Mouse (Mus musculus) kidney, postnatal 14 days (tissue): ENCODE data around the gene Disc1.

Experiments used
- DNase-seq: peaks from one replicate; pipeline ENCODE4 v3.0.0; 2022; ENCODE audit warnings: mixed read lengths

Gene Disc1

DNA sequence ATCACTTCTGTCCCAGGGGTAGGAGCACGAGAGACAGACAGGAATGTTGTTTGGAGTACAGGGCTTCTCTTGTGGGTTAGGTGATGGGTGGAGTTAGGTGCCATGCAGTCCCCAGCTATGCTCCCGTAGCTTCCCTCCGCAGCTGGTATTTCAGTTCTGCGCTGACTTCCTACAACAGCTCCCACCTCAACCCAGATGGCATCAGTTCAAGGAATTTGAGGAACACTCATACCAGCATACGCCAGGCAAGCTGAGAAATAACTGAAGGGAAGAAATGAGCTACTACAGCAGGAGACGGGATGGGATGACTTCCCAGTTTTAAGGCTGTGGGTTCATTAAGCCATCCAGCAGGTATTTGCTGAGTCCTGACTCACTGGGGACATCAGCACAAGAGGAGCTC, 76.8 kb downstream of the Disc1 start:
- no peak for DNase-seq

GRCm38 (mm10) chr8:125131265-125131664, 77.3 kb downstream of the Disc1 start:
- no peak for DNase-seq

DNA sequence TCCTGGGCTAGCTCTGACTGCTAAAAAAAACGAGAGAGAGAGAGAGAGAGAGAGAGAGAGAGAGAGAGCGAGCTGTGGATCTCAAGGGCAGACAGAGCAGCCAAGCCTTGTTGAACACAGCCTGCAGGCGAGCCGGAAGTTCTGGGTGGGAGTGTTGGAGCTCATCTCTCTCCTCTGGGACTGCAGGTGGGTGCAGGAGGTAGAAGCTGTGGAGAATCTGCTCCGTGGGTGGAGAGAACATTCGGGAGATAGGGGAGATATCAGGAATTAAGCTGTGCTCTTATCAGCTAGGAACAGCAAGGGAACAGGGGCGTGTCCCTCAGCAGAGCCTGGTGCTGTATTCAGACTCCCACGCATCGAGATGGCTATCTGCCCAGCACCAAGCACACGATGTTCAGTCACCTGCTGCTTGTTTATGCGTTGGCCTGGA, 79.7 kb downstream of the Disc1 start:
- peak; percentile 47 for DNase-seq

GRCm38 (mm10) chr8:125134876-125135275, 80.9 kb downstream of the Disc1 start:
- peak; percentile 47 for DNase-seq

DNA sequence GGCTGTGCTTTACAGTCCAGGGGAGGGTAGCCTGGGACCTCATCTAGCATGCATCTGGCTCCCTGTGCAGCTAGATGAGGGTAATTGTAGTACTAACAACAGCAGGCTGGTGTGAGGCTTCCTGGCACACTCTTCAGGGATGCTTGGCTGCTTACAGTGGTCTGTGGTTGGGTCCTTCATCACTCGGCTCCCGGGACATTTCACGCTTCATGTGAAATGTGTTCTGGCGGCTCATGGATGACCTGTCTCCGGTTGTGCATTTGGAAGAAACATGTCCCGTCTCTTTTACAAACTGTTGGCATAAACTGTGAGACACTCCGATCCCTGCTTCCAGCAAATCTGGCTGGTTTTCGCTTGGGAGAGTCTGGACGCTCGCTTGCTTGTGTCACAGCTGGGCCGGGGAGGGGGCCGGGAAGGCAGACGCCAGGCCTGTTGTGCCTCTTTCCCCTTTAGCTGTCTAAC, 85.7 kb downstream of the Disc1 start:
- no peak for DNase-seq

DNA sequence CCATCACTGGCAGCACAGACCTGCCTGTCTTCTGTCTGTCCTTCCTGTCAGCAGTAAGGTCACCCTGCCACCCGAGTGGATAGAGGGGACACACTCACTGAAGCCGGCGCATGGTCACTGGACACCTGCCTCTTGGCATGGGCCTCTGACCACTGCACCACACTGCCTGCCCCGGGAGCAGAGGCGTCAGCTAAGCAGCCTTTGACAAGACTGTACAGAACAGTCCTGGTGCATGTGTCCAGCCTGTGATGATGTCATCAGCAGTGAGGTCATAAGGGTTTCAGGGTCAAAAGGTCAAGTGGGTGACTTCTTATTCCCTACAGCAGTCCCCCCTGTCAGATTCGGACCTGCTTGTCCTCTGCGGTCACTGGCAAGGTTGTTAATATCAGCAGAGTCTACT, 87.0 kb downstream of the Disc1 start:
- DNase-seq: no peak

DNA sequence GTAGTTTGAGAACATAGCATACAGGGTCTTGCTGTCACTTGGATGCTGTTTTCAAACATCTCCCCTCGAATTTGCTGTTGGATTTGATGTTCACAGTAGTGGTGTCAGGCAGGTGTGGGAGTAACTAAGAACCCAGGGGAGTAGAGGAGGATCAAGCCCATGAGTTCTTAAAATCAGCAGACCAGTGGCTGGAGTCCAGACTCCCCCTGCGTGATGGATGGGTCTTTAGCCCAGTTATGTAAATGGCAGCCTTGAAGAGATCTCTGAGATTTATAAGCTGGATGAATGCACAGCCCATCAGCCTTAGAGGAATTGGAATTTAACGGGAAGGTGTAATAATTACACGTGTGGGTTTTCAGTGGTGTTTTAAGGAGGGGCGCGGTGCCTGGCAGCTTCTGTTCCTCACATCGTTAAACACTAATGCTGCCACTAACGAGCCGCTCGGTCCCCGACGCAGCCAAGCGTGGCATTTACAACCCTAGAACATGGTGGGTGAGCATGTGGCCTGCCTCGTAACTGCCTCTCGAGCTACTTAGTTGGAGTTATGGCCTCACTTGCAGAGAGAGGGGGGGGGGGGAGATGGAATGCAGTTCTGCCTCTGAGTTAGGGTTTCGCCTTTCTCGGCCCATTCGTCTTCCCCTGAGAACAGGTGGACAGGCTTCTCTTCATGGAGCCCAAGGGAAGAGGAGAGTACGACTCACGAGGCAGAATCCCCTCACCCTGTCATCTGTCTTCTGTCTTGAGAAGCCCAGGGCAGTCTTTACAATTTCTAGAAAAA, 103.1 kb downstream of the Disc1 start:
- peak; percentile 54 for DNase-seq

- DNase-seq: no peak
These were observed 103.6 kb downstream of the Disc1 start for GRCm38 (mm10) chr8:125157641-125158005.

- DNase-seq: no peak
These were observed 105.4 kb downstream of the Disc1 start for GRCm38 (mm10) chr8:125159387-125159786.

GRCm38 (mm10) chr8:125163491-125163890, 109.5 kb downstream of the Disc1 start:
- no peak for DNase-seq

GRCm38 (mm10) chr8:125163906-125164305, 109.9 kb downstream of the Disc1 start:
- no peak for DNase-seq

- peak; percentile 48 for DNase-seq
These were observed 111.8 kb downstream of the Disc1 start for GRCm38 (mm10) chr8:125165505-125166446.

GRCm38 (mm10) chr8:125166545-125166944, 112.5 kb downstream of the Disc1 start:
- DNase-seq: no peak

DNA sequence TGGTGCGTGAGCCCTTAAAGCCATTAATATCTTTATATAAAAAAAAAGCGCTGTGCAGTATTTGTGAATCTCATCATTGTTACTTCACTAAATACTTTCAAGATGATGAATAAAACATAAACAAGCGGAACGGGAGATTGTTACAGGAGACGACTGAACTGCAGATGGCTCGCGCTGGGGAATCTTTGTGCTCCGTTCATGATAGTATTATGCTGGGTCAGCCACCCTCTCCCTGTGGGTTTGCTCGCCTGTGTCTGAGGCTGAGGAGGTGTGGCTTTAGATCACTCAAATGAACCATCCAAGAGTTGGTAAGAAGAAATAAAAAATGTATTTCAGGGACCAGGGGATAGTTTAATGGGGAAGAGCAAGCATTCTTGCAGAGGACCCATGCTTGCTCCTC, 113.0 kb downstream of the Disc1 start:
- DNase-seq: no peak

GRCm38 (mm10) chr8:125169628-125170027, 115.6 kb downstream of the Disc1 start:
- DNase-seq: no peak

- DNase-seq: no peak
These were observed 117.5 kb downstream of the Disc1 start for GRCm38 (mm10) chr8:125171531-125171930.

DNA sequence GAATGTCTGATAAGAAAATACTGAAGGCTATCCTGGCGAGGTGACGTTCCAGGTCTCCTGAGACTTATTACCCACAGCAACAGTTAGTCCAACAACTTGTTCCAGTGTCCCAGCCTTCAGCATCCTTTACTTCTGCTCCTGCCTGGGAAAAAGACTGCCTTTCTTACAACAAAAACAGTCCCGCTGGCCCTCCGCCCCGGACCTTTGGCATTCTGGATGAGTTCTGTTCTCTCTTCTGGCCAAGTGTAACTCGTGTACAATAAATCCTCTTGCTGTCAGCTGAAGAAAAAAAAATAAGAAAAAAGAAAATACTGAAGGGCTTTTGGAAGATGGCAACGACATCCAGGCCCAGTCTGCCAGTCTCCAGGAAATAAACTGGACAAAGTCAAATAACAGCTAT, 120.2 kb downstream of the Disc1 start:
- DNase-seq: peak; percentile 69

- no peak for DNase-seq
These were observed 120.9 kb downstream of the Disc1 start for GRCm38 (mm10) chr8:125174851-125175250.

GRCm38 (mm10) chr8:125175661-125176060, 121.7 kb downstream of the Disc1 start:
- no peak for DNase-seq

GRCm38 (mm10) chr8:125177091-125177490, 123.1 kb downstream of the Disc1 start:
- DNase-seq: no peak

- no peak for DNase-seq
These were observed 124.0 kb downstream of the Disc1 start for GRCm38 (mm10) chr8:125177958-125178357.

DNA sequence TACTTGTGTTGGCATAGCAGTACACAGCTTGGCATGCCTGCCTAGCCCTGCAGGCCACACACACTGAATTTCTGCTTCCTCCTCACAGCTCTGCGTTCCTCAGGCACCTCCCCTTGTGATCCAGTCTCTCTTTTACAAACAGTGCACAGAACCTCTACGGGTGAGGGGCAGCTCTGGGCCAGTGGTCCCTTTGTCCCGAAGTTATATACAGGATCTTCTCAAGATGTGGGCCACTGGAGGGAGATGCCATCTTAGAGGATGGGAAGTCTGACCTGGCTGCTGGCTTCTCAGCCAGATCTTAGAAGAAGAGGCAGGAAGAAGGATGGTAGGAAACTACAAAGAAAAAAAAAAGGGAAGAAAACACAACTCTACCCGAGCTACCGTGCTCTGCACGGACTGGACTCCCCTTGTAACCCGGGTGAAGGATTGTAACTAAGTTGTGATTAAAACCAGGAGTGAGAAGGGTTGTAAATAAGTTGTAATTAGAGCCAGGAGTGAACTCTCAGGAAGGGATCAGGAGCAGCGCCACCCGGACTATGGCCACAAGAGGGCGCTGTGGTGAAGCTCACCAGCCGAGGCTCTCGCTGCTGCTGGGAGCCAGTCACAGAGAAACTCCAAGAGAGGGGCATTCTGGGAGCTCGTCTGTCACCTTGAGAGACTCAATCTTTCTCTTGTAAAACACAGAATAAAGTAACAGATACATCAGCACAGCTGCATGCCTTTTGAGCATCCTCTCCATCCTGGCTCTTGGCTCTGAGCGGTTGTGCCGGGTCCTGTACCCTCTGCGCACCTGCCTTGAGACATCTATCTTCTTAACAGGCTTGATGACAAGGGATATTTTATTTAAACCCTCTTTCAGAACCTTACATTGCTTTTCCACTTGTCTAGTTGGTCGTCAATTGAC, 129.8 kb downstream of the Disc1 start:
- peak; percentile 87 for DNase-seq

- no peak for DNase-seq
These were observed 130.4 kb downstream of the Disc1 start for GRCm38 (mm10) chr8:125184452-125184817.
